Comparison of ENCODE assay signal across 8 mouse cellular contexts in the genomic region with DNA sequence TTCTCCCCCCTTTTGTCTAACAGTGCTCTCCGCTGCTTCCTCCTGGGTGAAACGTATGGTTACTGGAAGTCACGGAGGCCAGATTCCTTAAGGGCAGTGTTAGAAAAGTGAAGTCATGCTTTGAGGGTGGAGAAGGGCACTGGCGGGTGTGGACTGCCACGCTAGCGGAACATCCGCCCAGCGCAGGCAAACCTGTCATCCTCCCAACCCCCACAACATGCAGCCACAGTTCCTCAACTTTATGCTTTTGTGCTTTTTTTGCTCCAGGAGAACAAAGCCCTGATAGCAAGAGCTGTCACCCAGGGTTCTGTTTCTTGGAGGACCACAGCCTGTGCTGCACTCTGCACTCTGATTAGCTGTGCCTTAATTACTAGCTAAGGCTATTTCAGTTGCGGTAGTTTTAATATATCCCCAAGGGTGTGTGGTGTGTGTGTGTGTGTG. TPM values are rescaled to one million over a fixed set of nuclear protein-coding genes. Genes with fewer than 3 reads are reported as not detected.
DNase-seq lines count a peak whose midpoint lies in the region; ATAC-seq and TF ChIP-seq lines count a peak whose summit lies in the region.

No protein-coding gene starts in this region.

- no peaks in the 10 kb centered on the region for H3K27me3 ChIP-seq in forebrain, embryonic 14.5 days (replicated peaks; ENCODE audit: control insufficient read depth, insufficient read depth, low read length)
- no peaks in the 10 kb centered on the region for H3K27me3 ChIP-seq in intestine, embryonic 14.5 days (replicated peaks; ENCODE audit: control insufficient read depth, insufficient read depth, low read length)

- H3K27ac ChIP-seq in layer of hippocampus, adult 2 months, result peak overlapping the region; percentile 96
- H3K27ac ChIP-seq in forebrain, embryonic 14.5 days (ENCODE audit: low read depth, low read length), result peak overlapping the region; percentile 86
- H3K27ac ChIP-seq in intestine, embryonic 14.5 days (ENCODE audit: low read depth), result no peak overlapping the region
- H3K27ac ChIP-seq in olfactory bulb, adult 2 months (ENCODE audit: insufficient read depth, low read depth, low read length), result peak overlapping the region; percentile 52

- DNase-seq in layer of hippocampus, adult 2 months (ENCODE audit: low spot score in 2 of 2), result no peak
- no peak for DNase-seq in layer of hippocampus, adult 9-10 months (ENCODE audit: low spot score)
- peak; percentile 66 for DNase-seq in brain, embryonic 14.5 days (ENCODE audit: low read depth)
- DNase-seq in forebrain, embryonic 14.5 days (ENCODE audit: low spot score), result peak; percentile 60
- peak; percentile 54 for DNase-seq in intestine, embryonic 14.5 days (ENCODE audit: low spot score)
- DNase-seq in lung, postnatal 10 days, result peak; percentile 11
- no peak for DNase-seq in adrenal gland, postnatal 25 days

- under 1% methylated on average over 9 of the region's 9 CpGs for WGBS in forebrain, embryonic 14.5 days
- 44% methylated on average over 9 of the region's 9 CpGs for WGBS in intestine, embryonic 14.5 days
- WGBS in olfactory bulb, adult 2 months, result 8% methylated on average over 9 of the region's 9 CpGs

- peak; percentile 14 for ATAC-seq in forebrain, embryonic 14.5 days
- peak; percentile 69; the same call in 1 of the 2 replicates for ATAC-seq in intestine, embryonic 14.5 days (replicated peaks; ENCODE audit: low FRiP score, low TSS enrichment, low read depth)

- peak overlapping the region; percentile 79 for H3K9ac ChIP-seq in forebrain, embryonic 14.5 days (ENCODE audit: low read length)
- no peak overlapping the region for H3K9ac ChIP-seq in intestine, embryonic 14.5 days (ENCODE audit: low read length)

- no peaks in the 10 kb centered on the region for H3K9me3 ChIP-seq in forebrain, embryonic 14.5 days (replicated peaks; ENCODE audit: control insufficient read depth, low read length)
- no peaks in the 10 kb centered on the region for H3K9me3 ChIP-seq in intestine, embryonic 14.5 days (ENCODE audit: control insufficient read depth, low read length)

- TF ChIP-seq CTCF in layer of hippocampus, adult 2 months (conservative IDR thresholded peaks at IDR 0.05), result no peak
- TF ChIP-seq CTCF in brain, embryonic 14.5 days (IDR thresholded peaks at IDR 0.05; ENCODE audit: borderline replicate concordance, extremely low read depth, insufficient read depth, insufficient read length), result no peak
- no peak for TF ChIP-seq CTCF in olfactory bulb, adult 2 months (IDR thresholded peaks at IDR 0.05; ENCODE audit: insufficient read depth, low read depth, low read length)

- peak overlapping the region; percentile 77 for H3K4me3 ChIP-seq in layer of hippocampus, adult 2 months
- peak overlapping the region; percentile 51 for H3K4me3 ChIP-seq in forebrain, embryonic 14.5 days (ENCODE audit: low read depth, low read length)
- H3K4me3 ChIP-seq in intestine, embryonic 14.5 days (ENCODE audit: low read depth, low read length), result no peak overlapping the region
- peak overlapping the region; percentile 79 for H3K4me3 ChIP-seq in olfactory bulb, adult 2 months (ENCODE audit: insufficient read depth, low read depth, low read length)

- 0 out of 2 replicates have a peak, but pooled peaks cover 2% of the 10 kb centered on the region for H3K36me3 ChIP-seq in forebrain, embryonic 14.5 days (ENCODE audit: control insufficient read depth, insufficient read depth, low read length)
- no peaks in the 10 kb centered on the region for H3K36me3 ChIP-seq in intestine, embryonic 14.5 days (ENCODE audit: control insufficient read depth, insufficient read depth, low read length)

- TF ChIP-seq POLR2A in brain, embryonic 14.5 days (IDR thresholded peaks at IDR 0.05; ENCODE audit: borderline replicate concordance, extremely low read depth, insufficient read depth, insufficient read length, poor library complexity, severe bottlenecking), result no peak
- no peak for TF ChIP-seq POLR2A in olfactory bulb, adult 2 months (IDR thresholded peaks at IDR 0.05; ENCODE audit: insufficient read depth, low read depth, low read length)

- H3K4me2 ChIP-seq in forebrain, embryonic 14.5 days (ENCODE audit: low read length), result peak overlapping the region; percentile 71
- H3K4me2 ChIP-seq in intestine, embryonic 14.5 days (ENCODE audit: low read length), result peak overlapping the region; percentile 28

- peaks cover 20% of the 10 kb centered on the region for H3K4me1 ChIP-seq in forebrain, embryonic 14.5 days (ENCODE audit: control insufficient read depth, insufficient read depth, low read length)
- peaks cover 3% of the 10 kb centered on the region; the same call in 1 of the 2 replicates for H3K4me1 ChIP-seq in intestine, embryonic 14.5 days (replicated peaks; ENCODE audit: control insufficient read depth, insufficient read depth, low read length)
- H3K4me1 ChIP-seq in olfactory bulb, adult 2 months (ENCODE audit: control insufficient read depth, insufficient read depth, low read length), result peaks cover 2% of the 10 kb centered on the region

RNA-seq across cellular contexts. Expression of a gene that starts 2.0 kb away (rescaled TPM):
- 100 to 1,000 TPM; 130 to 135 TPM for total RNA-seq in layer of hippocampus, adult 2 months (2021)
- polyA plus RNA-seq in brain, embryonic 14.5 days (2012; rRNA removed), result 14.5 and 26.0 TPM in 2 replicates
- 13.3 and 21.0 TPM in 2 replicates for polyA plus RNA-seq in forebrain, embryonic 14.5 days (2014; fragmentation: Nextera tagmentation; extraction: Ambion mirVana)
- 3.2 and 3.6 TPM in 2 replicates for polyA plus RNA-seq in intestine, embryonic 14.5 days (2014; fragmentation: Nextera tagmentation; extraction: Ambion mirVana)
- not detected in 2 replicates for polyA plus RNA-seq in olfactory bulb, adult 2 months (2012; ENCODE audit: insufficient read depth, insufficient read length, low replicate concordance, missing spikeins)
- total RNA-seq in adrenal gland, postnatal 25 days (2021), result 1.4 and 3.0 TPM in 2 replicates

Comparison
In these comparisons a context has a peak if more than half of its experiments do, and no peak if none do; other contexts are left out.
1. DNase-seq: peak in brain, embryonic 14.5 days (single experiment), forebrain, embryonic 14.5 days (single experiment), intestine, embryonic 14.5 days (single experiment) and lung, postnatal 10 days (single experiment); none in layer of hippocampus, adult 2 months (0 of 2), layer of hippocampus, adult 9-10 months (single experiment) and adrenal gland, postnatal 25 days (single experiment).